Mouse (Mus musculus) limb, embryonic 12.5 days (tissue): ENCODE measurements around the gene Elovl7. TPM values are rescaled to one million over a fixed set of nuclear protein-coding genes. Genes with fewer than 3 reads are reported as not detected.

Source experiments
- ATAC-seq: fragments of 200-750 bp; cut with Nextera tagmentation; 2 replicates; pipeline ENCODE4 v1.8.0; 2017; ENCODE audit warnings: low read depth, moderate TSS enrichment; ENCODE audit not compliant: insufficient number of reproducible peaks, insufficient read depth, low FRiP score, low TSS enrichment
- H3K27ac ChIP-seq: fragments of 300-500 bp; sonication (generic); 2 replicates; pipeline ENCODE4 v1.5.1; 2016; ENCODE audit warnings: mild to moderate bottlenecking, moderate library complexity
- H3K27me3 ChIP-seq: fragments of 300-500 bp; sonication (generic); 2 replicates; pipeline ENCODE4 v1.6.1; 2016; ENCODE audit warnings: mild to moderate bottlenecking, moderate library complexity
- H3K36me3 ChIP-seq: fragments of 300-500 bp; sonication (generic); 2 replicates; pipeline ENCODE4 v1.6.1; 2016; ENCODE audit warnings: mild to moderate bottlenecking, moderate library complexity
- H3K4me1 ChIP-seq: fragments of 300-500 bp; sonication (generic); replicated peaks from 2 replicates; pipeline ENCODE4 v1.6.1; 2016
- H3K4me2 ChIP-seq: fragments of 300-500 bp; sonication (generic); 2 replicates; pipeline ENCODE4 v1.6.1; 2016; ENCODE audit warnings: mild to moderate bottlenecking, moderate library complexity
- H3K4me3 ChIP-seq: fragments of 300-500 bp; sonication (generic); replicated peaks from 2 replicates; pipeline ENCODE4 v1.5.1; 2016; ENCODE audit warnings: mild to moderate bottlenecking
- H3K9ac ChIP-seq: fragments of 300-500 bp; sonication (generic); replicated peaks from 2 replicates; pipeline ENCODE4 v1.6.1; 2016; ENCODE audit warnings: mild to moderate bottlenecking, moderate library complexity
- H3K9me3 ChIP-seq: fragments of 300-500 bp; sonication (generic); 2 replicates; pipeline ENCODE4 v1.6.1; 2016; ENCODE audit warnings: mild to moderate bottlenecking, moderate library complexity
- WGBS: fragments of 180-500 bp; shearing (Covaris S2); methylation state at CpG from one replicate; pipeline ENCODE4 v1.1.7; 2016; 5-methylcytosine and 5-hydroxymethylcytosine counted together
- polyA plus RNA-seq: library from polyadenylated mRNA; unstranded; fragments of >200 nt; fragmentation: Nextera tagmentation; extraction: Ambion mirVana; gene quantifications from 2 replicates; pipeline ENCODE4 v1.2.1, GENCODE M21; 2016

Gene Elovl7
- polyA plus RNA-seq, 1 experiment from 2014 or later: 0.98 TPM

GRCm38 (mm10) chr13:108326351-108326750 is 112.1 kb downstream of the Elovl7 start:
- WGBS: 90% methylated on average over 10 of the region's 10 CpGs
- no peaks in the 10 kb centered on the region for H3K4me1 ChIP-seq
- H3K36me3 ChIP-seq: peaks cover 39% of the 10 kb centered on the region
- H3K4me2 ChIP-seq: no peak overlapping the region
- H3K4me3 ChIP-seq: no peak overlapping the region
- no peaks in the 10 kb centered on the region for H3K27me3 ChIP-seq
- ATAC-seq: no peak
- H3K27ac ChIP-seq: no peak overlapping the region
- no peaks in the 10 kb centered on the region for H3K9me3 ChIP-seq
- no peak overlapping the region for H3K9ac ChIP-seq

GRCm38 (mm10) chr13:108327047-108327446 is 112.8 kb downstream of the Elovl7 start:
- no peak overlapping the region for H3K4me2 ChIP-seq
- no peak overlapping the region for H3K27ac ChIP-seq
- H3K27me3 ChIP-seq: no peaks in the 10 kb centered on the region
- H3K9me3 ChIP-seq: no peaks in the 10 kb centered on the region
- no peak for ATAC-seq
- no peaks in the 10 kb centered on the region for H3K4me1 ChIP-seq
- H3K4me3 ChIP-seq: no peak overlapping the region
- no peak overlapping the region for H3K9ac ChIP-seq
- H3K36me3 ChIP-seq: peaks cover 44% of the 10 kb centered on the region
- 87% methylated on average over 7 of the region's 7 CpGs for WGBS

- Histone ChIP-seq H3K4me2 (no peak overlapping the region), H3K9me3 (no peaks in the 10 kb centered on the region), H3K4me1 (no peaks in the 10 kb centered on the region), H3K27ac (no peak overlapping the region), H3K4me3 (no peak overlapping the region), H3K36me3 (peaks cover 48% of the 10 kb centered on the region), H3K27me3 (no peaks in the 10 kb centered on the region), H3K9ac (no peak overlapping the region)
- ATAC-seq: no peak
- WGBS: 89% methylated on average over 21 of the region's 21 CpGs
Observed at GRCm38 (mm10) chr13:108328406-108329180, 114.4 kb downstream of the Elovl7 start.

GRCm38 (mm10) chr13:108329693-108330092 is 115.5 kb downstream of the Elovl7 start:
- Histone ChIP-seq H3K4me1 (peaks cover 2% of the 10 kb centered on the region; the same call in 1 of the 2 replicates), H3K4me3 (no peak overlapping the region), H3K27me3 (no peaks in the 10 kb centered on the region), H3K9me3 (no peaks in the 10 kb centered on the region), H3K9ac (no peak overlapping the region), H3K27ac (no peak overlapping the region), H3K4me2 (no peak overlapping the region), H3K36me3 (peaks cover 38% of the 10 kb centered on the region)
- WGBS: 67% methylated on average over 3 of the region's 3 CpGs
- no peak for ATAC-seq

Other genes with a start within 250 kb of the Elovl7 start
- 51.3 and 52.4 TPM in 2 replicates for gene Smim15, start 170.0 kb upstream of the Elovl7 start, polyA plus RNA-seq
- gene Ndufaf2, start 55.8 kb upstream of the Elovl7 start, polyA plus RNA-seq: 94.2 and 98.5 TPM in 2 replicates
- gene Ercc8, start 55.7 kb upstream of the Elovl7 start, polyA plus RNA-seq: 22.5 and 22.8 TPM in 2 replicates
- 15.5 and 18.9 TPM in 2 replicates for gene Depdc1b, start 101.9 kb downstream of the Elovl7 start, polyA plus RNA-seq
- 21.8 and 23.7 TPM in 2 replicates for gene Pde4d, start 235.5 kb downstream of the Elovl7 start, polyA plus RNA-seq